In the genomic region with DNA sequence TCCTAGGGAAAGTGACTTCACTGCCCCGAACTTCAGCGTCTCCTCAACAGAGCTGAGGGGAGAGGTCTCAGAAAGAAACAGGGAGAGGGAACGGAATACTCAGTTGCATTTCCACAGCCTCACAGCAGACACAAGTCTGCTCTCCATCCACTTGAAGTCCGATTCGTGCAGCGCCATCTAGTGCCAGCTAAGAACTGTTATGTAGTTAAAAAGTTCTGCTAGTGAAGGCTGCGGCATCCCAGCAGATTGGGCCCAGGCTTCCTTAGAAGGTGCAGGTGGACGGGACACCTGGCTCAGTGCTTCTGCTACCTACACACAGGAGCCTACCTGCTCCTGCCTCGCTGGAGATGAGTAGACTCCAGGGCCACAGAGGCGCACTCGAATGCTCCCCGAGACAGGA, we compare ENCODE assay signal across 9 mouse cellular contexts. TPM values are rescaled to one million over a fixed set of nuclear protein-coding genes. Genes with fewer than 3 reads are reported as not detected.
DNase-seq lines count a peak whose midpoint lies in the region; ATAC-seq and TF ChIP-seq lines count a peak whose summit lies in the region.
"Had no signal": no experiment of that assay in that cellular context is flagged by ENCODE, and none has a peak within 500 bp of the region (broad histone marks: within the 10 kb centered on the region; RNA-seq: fewer than 3 reads in every experiment).

No protein-coding gene starts in this region.

- WGBS in kidney, embryonic 16.5 days, result 22% methylated on average over 12 of the region's 12 CpGs
- WGBS in liver, embryonic 14.5 days (ENCODE audit: insufficient replicate concordance), result 20% methylated on average over 12 of the region's 12 CpGs

- TF ChIP-seq EP300 in liver, embryonic 14.5 days (IDR thresholded peaks at IDR 0.05; ENCODE audit: low read depth), result no peak

- H3K9me3 ChIP-seq in kidney, embryonic 16.5 days (ENCODE audit: low read length), result no peaks in the 10 kb centered on the region
- no peaks in the 10 kb centered on the region for H3K9me3 ChIP-seq in liver, embryonic 14.5 days (ENCODE audit: control insufficient read depth, low read length)

- DNase-seq in kidney, adult 8-10 months, result peak; percentile 8 to 35
- peak; percentile 21 for DNase-seq in adipocyte (ENCODE audit: low spot score)
- DNase-seq in liver, embryonic 14.5 days (ENCODE audit: low read depth in 3 of 3, low spot score in 3 of 3), result peak in 1 of 3 experiments; percentile 5
- DNase-seq in retina, postnatal 7 days (ENCODE audit: low read depth, low spot score), result peak; percentile 28

- H3K27me3 ChIP-seq in kidney, embryonic 16.5 days (ENCODE audit: insufficient read depth, low read length), result peaks cover 15% of the 10 kb centered on the region
- H3K27me3 ChIP-seq in liver, embryonic 14.5 days (ENCODE audit: control insufficient read depth, insufficient read depth, low read length), result peaks cover 12% of the 10 kb centered on the region; the same call in 1 of the 2 replicates

- H3K36me3 ChIP-seq in kidney, embryonic 16.5 days (ENCODE audit: insufficient read depth, low read length), result no peaks in the 10 kb centered on the region
- H3K36me3 ChIP-seq in liver, embryonic 14.5 days (replicated peaks; ENCODE audit: control insufficient read depth, insufficient read depth, low read depth), result no peaks in the 10 kb centered on the region

- ATAC-seq in kidney, embryonic 16.5 days (ENCODE audit: low FRiP score, low TSS enrichment), result no peak
- ATAC-seq in common myeloid progenitor, adult 5-6 weeks (replicated peaks; ENCODE audit: low read depth, poor library complexity, severe bottlenecking), result peak; percentile 71
- ATAC-seq in hematopoietic stem cell, adult 5-6 weeks (replicated peaks in 1 of 2; ENCODE audit: insufficient read depth in 1 of 2, low FRiP score in 2 of 2, low TSS enrichment in 1 of 2, low read depth in 1 of 2, poor library complexity in 2 of 2, severe bottlenecking in 2 of 2), result peak; percentile 35 to 74; a peak in 3 of 4 replicates
- no peak for ATAC-seq in liver, embryonic 14.5 days (ENCODE audit: insufficient read depth)
- no peak for ATAC-seq in activated CD4-positive, CD25-positive, alpha-beta regulatory T cell, adult 4 months

- H3K9ac ChIP-seq in kidney, embryonic 16.5 days (replicated peaks; ENCODE audit: low read length), result no peak overlapping the region
- no peak overlapping the region for H3K9ac ChIP-seq in liver, embryonic 14.5 days (replicated peaks)

- no peak overlapping the region for H3K4me3 ChIP-seq in kidney, embryonic 16.5 days (ENCODE audit: low read length)
- H3K4me3 ChIP-seq in liver, embryonic 14.5 days (ENCODE audit: insufficient read depth in 1 of 2, low read depth in 2 of 2, low read length in 2 of 2), result no peak overlapping the region
- H3K4me3 ChIP-seq: megakaryocyte, embryonic 14.5 days had no signal

- H3K4me1 ChIP-seq in kidney, embryonic 16.5 days (ENCODE audit: insufficient read depth, low read length), result peaks cover 27% of the 10 kb centered on the region
- H3K4me1 ChIP-seq in liver, embryonic 14.5 days (replicated peaks; ENCODE audit: control insufficient read depth in 2 of 2, insufficient read depth in 2 of 2, low read length in 1 of 2), result no peaks in the 10 kb centered on the region

- no peak overlapping the region for H3K4me2 ChIP-seq in kidney, embryonic 16.5 days (replicated peaks; ENCODE audit: low read depth, low read length)
- H3K4me2 ChIP-seq in liver, embryonic 14.5 days (ENCODE audit: low read depth), result no peak overlapping the region

- peak; percentile 48 for TF ChIP-seq CTCF in liver, embryonic 14.5 days (IDR thresholded peaks at IDR 0.05; ENCODE audit: low read depth)

- H3K27ac ChIP-seq in kidney, embryonic 16.5 days (ENCODE audit: low read length), result no peak overlapping the region
- H3K27ac ChIP-seq in liver, embryonic 14.5 days, result no peak overlapping the region

RNA-seq across cellular contexts. Expression of gene Phactr3, which starts 0.8 kb away (rescaled TPM):
- 0.63 and 0.71 TPM in 2 replicates for polyA plus RNA-seq in kidney, embryonic 16.5 days (2015; fragmentation: Nextera tagmentation; extraction: Ambion mirVana)
- not detected in 2 replicates for total RNA-seq in common myeloid progenitor, adult 5-6 weeks (2017)
- total RNA-seq in hematopoietic stem cell, adult 5-6 weeks (2017), result not detected in 2 replicates
- 0.02 and 0.09 TPM in 2 replicates for polyA plus RNA-seq in liver, embryonic 14.5 days (2012; rRNA removed)
- 0.13 TPM in 1 of 2 replicates, not detected in the other for polyA plus RNA-seq in liver, embryonic 14.5 days (2014; fragmentation: Nextera tagmentation; extraction: Ambion mirVana)
- polyA plus RNA-seq in activated CD4-positive, CD25-positive, alpha-beta regulatory T cell, adult 4 months (2017; shearing (Covaris generic)), result 1 to 10 TPM in 1 of 2 experiments, under 1 TPM in 1; 0.38 to 1.1 TPM

RNA-seq across cellular contexts. Expression of gene Zfp931, which starts 39.7 kb away (rescaled TPM):
- 18.3 and 19.9 TPM in 2 replicates for polyA plus RNA-seq in kidney, embryonic 16.5 days (2015; fragmentation: Nextera tagmentation; extraction: Ambion mirVana)
- total RNA-seq in common myeloid progenitor, adult 5-6 weeks (2017), result 17.7 and 32.0 TPM in 2 replicates
- total RNA-seq in hematopoietic stem cell, adult 5-6 weeks (2017), result 23.8 and 27.9 TPM in 2 replicates
- polyA plus RNA-seq in liver, embryonic 14.5 days (2012; rRNA removed), result 1.3 and 2.1 TPM in 2 replicates
- polyA plus RNA-seq in liver, embryonic 14.5 days (2014; fragmentation: Nextera tagmentation; extraction: Ambion mirVana), result 4.2 and 4.8 TPM in 2 replicates
- polyA plus RNA-seq in activated CD4-positive, CD25-positive, alpha-beta regulatory T cell, adult 4 months (2017; shearing (Covaris generic)), result 10 to 100 TPM; 11.1 to 13.6 TPM

Comparison
In these comparisons a context has a peak if more than half of its experiments do, and no peak if none do; other contexts are left out.
1. ATAC-seq: peak in common myeloid progenitor, adult 5-6 weeks (single experiment) and hematopoietic stem cell, adult 5-6 weeks (2 of 2); none in kidney, embryonic 16.5 days (single experiment), liver, embryonic 14.5 days (single experiment) and activated CD4-positive, CD25-positive, alpha-beta regulatory T cell, adult 4 months (single experiment).